Mouse (Mus musculus) ES-Bruce4 (cell line): ENCODE measurements around the gene Git1.

Experiments
- CTCF ChIP-seq: IDR thresholded peaks from one replicate; pipeline ENCODE4 v1.8.1; 2011; ENCODE audit warnings: low read depth, low read length
- POLR2A ChIP-seq: IDR thresholded peaks from one replicate; pipeline ENCODE4 v1.8.1; 2011; ENCODE audit warnings: low read length; ENCODE audit not compliant: insufficient read depth

DNA sequence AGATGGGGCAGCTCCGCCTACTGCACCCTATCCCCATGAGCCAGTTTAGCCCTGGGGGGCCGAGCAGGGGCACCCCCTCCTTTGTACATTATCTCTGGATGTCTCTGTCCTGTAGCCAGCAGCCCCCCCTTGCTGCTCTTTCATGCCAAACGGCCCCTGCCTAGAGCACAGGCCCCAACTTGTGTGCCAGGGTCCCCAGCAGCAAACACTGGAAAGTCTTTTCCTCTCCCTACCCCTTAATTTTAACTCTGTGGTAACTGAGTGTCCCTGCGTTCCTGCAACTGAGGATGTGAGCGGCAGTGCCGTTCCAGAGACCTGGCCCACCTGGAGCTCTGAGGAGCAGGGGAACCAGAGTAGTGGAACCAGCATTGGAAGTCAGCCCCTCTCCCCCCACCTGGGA, 13.6 kb downstream of the Git1 start:
- TF ChIP-seq CTCF (no peak), POLR2A (no peak)
